Mouse (Mus musculus): ENCODE measurements around the gene Susd4.

The Susd4 gene

GRCm38 (mm10) chr1:182849556-182849955, 85.9 kb downstream of the Susd4 start:
- ATAC-seq (ENCODE audit: insufficient number of reproducible peaks, low FRiP score, low TSS enrichment): no peak

GRCm38 (mm10) chr1:182850080-182850479, 86.4 kb downstream of the Susd4 start:
- ATAC-seq (ENCODE audit: insufficient number of reproducible peaks, low FRiP score, low TSS enrichment): no peak

GRCm38 (mm10) chr1:182852158-182852557, 88.5 kb downstream of the Susd4 start:
- ATAC-seq (ENCODE audit: insufficient number of reproducible peaks, low FRiP score, low TSS enrichment): no peak

GRCm38 (mm10) chr1:182856636-182857035, 93.0 kb downstream of the Susd4 start:
- no peak for ATAC-seq (ENCODE audit: insufficient number of reproducible peaks, low FRiP score, low TSS enrichment)

- peak; percentile 65; the same call in 1 of the 2 replicates for ATAC-seq (ENCODE audit: insufficient number of reproducible peaks, low FRiP score, low TSS enrichment)
These were observed 98.2 kb downstream of the Susd4 start for GRCm38 (mm10) chr1:182861671-182862358.

DNA sequence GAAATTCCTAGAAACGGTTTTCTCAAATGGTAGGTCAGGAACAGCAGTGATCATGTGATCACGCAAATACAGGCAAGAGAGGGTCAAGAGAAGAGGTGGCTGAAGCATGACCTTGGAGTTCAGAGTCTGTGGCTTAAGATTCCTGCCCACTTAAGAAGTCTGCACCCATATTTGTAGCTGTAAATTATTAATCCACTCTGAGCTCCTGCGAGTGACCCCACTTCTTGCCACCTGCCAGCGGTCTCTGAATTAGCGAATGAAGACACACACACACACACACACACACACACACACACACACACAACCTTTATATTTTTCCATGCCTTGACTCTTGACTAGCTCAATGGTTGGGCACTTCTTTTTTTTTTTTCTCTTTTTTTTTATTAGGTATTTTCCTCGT, 99.7 kb downstream of the Susd4 start:
- no peak for ATAC-seq (ENCODE audit: insufficient number of reproducible peaks, low FRiP score, low TSS enrichment)

GRCm38 (mm10) chr1:182867886-182868285, 104.2 kb downstream of the Susd4 start:
- ATAC-seq (ENCODE audit: insufficient number of reproducible peaks, low FRiP score, low TSS enrichment): no peak

DNA sequence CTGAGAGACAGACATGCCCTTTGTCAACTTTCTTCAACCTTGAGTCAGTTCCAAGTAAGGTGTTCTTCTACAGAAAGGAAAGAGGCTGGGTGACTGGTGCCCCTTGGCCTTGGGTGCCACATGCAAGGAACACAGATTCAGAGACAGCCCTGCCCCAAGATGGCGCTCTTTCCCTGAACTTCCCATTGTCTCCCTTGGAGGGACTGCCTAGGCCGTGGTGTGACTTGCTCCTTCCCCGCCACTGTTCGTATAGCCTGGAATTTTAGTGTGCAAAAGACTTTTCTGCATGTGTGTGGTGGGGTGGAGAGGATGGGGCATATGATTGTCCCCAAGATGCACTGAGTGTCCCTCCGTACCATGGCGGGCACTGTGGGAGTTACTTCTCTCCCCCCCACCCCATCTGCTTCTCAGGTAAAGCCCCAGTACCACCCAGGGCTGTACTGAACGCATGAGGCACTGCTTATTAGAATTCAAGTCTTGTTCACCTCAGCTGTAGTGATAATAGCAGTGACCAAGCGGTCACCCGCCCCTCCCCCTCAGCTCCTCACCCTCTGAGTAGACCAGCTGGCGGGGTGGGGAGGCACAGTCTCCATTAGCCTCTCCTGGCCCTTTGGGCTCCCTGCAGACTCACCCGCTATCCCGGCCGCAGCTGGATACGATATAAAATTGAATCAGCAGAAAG, 104.9 kb downstream of the Susd4 start:
- no peak for ATAC-seq (ENCODE audit: insufficient number of reproducible peaks, low FRiP score, low TSS enrichment)

DNA sequence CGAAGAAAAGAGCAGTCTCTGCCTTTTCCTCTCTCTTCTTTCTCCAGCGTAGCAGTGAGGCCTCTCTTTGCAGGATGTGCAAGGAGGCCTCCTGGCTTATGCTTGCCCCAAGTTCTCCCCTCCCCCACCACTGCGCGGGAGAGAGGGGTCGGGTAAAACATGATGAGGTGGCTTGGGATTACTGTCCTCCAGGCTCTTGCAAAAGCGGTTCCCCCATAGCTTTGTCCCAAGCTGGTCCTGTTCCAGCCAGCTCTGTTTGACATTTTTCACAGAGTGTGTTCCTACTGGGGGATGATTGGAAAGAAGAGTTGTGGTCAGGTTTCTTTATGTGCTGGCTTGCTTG, 105.4 kb downstream of the Susd4 start:
- ATAC-seq (ENCODE audit: insufficient number of reproducible peaks, low FRiP score, low TSS enrichment): no peak

DNA sequence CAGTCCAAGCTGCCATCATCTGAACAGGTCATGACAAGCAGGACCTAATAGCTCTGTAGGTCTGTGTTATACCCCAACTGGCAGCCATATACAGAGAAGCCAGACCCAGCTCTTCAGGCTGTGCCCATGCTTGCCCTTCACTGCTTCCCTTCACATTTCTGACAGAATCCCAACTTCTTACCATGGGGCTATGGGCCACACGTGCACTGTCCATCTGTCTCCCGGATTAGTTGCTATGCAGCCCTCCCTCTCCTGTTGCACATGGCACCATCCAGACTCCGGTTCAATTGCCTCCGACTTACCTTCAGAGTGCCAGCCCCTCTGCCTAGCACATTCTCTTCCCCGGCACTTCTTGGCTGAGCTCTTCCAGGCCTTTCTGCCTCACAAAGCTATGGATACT, 114.5 kb downstream of the Susd4 start:
- ATAC-seq (ENCODE audit: insufficient number of reproducible peaks, low FRiP score, low TSS enrichment): no peak

DNA sequence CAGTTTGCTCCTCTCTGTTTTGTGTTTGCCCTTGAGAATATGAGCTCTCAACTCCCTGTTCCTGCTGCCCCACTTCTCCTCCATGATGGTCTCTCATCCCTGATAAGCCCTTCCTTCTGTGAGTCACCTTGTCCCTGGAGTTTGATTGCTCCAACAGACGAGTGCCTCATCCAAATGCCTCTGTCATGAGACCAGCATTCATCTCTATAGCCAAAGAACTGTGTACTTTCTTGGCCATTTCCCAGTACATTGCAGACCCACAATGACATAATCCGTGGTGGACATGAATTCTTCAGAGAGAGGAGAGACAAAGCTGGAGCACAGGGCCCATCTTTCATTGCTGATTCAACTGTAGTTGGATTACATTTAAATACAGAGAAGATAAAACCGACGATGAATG, 115.1 kb downstream of the Susd4 start:
- no peak for ATAC-seq (ENCODE audit: insufficient number of reproducible peaks, low FRiP score, low TSS enrichment)

GRCm38 (mm10) chr1:182881246-182881645, 117.6 kb downstream of the Susd4 start:
- ATAC-seq (ENCODE audit: insufficient number of reproducible peaks, low FRiP score, low TSS enrichment): no peak

DNA sequence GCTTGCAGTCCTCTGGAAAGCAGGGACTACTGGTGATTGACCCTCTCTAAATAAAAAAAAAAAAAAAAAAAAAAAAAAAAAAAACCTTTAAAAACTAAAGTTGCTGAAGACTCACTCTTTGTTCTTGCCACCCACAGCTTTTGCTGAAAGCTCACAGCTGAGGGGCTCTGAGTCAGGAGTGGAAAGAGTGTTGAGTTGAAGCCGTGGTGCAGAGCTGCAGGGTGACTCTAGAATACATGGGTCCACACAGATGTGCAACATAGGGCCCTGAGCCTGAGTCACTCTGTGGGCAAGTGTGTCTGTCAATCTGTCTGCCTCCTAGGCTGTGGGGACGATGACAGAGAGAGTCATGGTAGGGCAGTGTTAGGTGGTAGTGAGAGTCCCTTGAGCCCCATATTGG, 119.0 kb downstream of the Susd4 start:
- no peak for ATAC-seq (ENCODE audit: insufficient number of reproducible peaks, low FRiP score, low TSS enrichment)

DNA sequence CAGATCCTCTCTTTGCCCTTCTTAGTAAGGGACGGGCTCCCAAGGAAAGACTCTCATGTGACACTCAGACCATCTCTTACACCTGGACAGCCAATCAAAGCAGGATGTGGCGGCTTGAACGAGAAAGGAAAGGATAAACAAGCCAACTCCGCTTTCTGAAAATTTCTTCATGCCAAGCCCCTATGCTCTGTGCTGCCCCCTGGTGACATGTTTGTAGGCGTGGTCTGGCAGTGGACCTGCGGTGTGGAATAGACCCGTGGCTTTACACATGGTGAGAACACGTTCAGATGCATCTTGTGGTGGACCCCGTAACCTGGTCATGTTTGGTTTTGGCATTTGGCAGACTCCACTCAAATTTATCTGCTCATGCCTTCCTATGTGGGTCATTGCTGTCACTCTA, 132.0 kb downstream of the Susd4 start:
- ATAC-seq (ENCODE audit: insufficient number of reproducible peaks, low FRiP score, low TSS enrichment): no peak

DNA sequence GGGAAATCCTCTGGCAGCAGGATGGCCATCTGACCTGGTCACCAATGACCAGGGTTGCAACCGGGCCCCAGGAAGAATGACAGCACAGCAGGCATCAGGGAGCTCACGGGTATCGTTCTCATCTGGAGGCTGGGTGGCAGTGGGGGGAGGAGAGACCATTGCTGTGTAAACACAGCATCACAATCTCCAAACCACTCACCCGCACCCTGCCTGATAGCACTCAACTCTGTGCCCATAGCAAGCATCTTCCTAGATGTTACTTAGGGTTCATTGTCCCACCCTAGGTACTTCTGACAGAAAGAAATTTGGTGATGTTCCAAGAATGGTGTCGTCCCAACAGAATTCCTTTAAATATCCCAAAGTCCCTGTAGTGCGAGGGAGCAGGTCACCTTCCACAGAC, 133.4 kb downstream of the Susd4 start:
- ATAC-seq (ENCODE audit: insufficient number of reproducible peaks, low FRiP score, low TSS enrichment): no peak

DNA sequence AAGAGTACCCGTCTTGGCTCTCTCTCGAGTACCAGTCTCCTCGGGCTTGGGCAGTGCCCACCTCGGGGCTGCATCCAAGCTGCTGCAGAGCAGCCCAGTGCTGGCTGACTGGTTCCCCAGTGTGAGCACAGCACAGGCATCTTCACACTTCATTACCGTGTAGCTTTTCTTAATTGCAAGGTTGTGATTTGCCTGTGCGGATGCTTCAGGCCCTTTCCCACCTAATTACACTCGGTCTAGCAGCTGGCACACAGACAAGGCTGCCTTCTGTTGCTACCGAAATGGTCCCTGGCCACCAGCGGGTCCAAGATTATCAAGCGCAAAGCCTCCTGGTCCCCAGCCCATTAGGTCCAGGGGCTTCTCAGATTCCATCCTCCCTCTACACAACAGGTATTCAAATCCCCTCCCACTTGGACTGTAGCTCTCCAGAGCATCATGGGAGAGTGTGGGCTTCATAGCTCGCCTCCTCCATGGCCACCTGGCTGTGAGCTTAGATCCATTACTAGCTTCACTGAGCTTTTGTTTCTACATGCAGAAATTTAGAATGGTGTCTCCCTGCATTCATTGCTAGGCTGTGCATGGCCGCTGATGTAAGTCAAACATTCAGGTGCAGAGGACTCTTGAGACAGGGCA, 134.0 kb downstream of the Susd4 start:
- ATAC-seq (ENCODE audit: insufficient number of reproducible peaks, low FRiP score, low TSS enrichment): peak; percentile 60

GRCm38 (mm10) chr1:182902095-182902494, 138.4 kb downstream of the Susd4 start:
- no peak for ATAC-seq (ENCODE audit: insufficient number of reproducible peaks, low FRiP score, low TSS enrichment)

GRCm38 (mm10) chr1:182902906-182903305, 139.2 kb downstream of the Susd4 start:
- no peak for ATAC-seq (ENCODE audit: insufficient number of reproducible peaks, low FRiP score, low TSS enrichment)

- ATAC-seq (ENCODE audit: insufficient number of reproducible peaks, low FRiP score, low TSS enrichment): no peak
These were observed 142.0 kb downstream of the Susd4 start for GRCm38 (mm10) chr1:182905669-182906068.

DNA sequence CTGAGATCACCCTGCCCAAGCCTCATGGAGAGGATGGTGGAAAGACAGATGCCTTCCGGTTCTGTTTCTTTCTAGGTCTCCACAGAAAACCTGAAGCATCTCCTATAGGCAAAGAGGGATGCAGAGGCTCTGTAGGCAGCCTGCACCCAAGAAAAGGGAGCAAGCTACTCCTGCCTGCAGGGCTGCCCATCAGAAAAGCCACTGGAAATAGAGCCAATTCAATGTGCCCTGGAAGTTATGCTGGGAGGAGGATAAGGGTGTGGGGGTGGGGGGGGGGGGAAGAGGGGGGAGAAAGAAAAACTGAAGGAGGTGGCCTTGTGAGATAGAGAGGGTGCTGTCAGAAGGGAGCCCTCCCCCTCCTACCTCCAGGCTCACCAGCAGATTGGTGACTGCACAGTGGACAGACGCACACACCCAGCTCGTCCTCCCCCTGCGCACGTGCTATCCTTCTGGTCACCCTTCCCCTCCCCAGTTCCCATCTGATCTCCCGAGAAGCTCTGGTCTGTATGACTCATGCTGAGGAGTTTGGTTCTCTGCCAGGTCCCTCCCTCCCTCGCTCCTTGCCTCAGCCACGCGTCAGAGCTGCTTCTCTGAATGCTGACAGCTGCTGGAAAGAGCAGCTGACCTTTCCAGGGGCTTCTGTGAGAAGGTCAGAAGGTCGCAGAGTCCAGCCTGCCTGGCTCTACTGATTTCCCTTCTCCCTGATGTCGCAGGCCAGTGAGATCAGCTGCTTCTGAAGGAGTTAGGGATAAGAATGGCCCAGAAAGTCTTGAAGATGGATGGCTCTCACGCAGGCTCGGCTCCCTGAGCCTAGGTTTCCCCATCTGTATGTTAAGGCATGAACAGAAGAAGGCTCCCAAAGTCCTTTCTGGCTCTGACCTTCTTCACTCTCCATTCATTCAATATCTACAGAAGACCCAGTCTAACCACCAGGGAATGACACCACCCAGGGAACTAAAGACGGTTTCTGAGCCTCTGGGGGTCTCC, 144.7 kb downstream of the Susd4 start:
- no peak for ATAC-seq (ENCODE audit: insufficient number of reproducible peaks, low FRiP score, low TSS enrichment)

GRCm38 (mm10) chr1:182909066-182909465, 145.4 kb downstream of the Susd4 start:
- ATAC-seq (ENCODE audit: insufficient number of reproducible peaks, low FRiP score, low TSS enrichment): no peak

All from cerebellum, adult (tissue).